ENCODE assay signal across 8 mouse cellular contexts in the genomic region with DNA sequence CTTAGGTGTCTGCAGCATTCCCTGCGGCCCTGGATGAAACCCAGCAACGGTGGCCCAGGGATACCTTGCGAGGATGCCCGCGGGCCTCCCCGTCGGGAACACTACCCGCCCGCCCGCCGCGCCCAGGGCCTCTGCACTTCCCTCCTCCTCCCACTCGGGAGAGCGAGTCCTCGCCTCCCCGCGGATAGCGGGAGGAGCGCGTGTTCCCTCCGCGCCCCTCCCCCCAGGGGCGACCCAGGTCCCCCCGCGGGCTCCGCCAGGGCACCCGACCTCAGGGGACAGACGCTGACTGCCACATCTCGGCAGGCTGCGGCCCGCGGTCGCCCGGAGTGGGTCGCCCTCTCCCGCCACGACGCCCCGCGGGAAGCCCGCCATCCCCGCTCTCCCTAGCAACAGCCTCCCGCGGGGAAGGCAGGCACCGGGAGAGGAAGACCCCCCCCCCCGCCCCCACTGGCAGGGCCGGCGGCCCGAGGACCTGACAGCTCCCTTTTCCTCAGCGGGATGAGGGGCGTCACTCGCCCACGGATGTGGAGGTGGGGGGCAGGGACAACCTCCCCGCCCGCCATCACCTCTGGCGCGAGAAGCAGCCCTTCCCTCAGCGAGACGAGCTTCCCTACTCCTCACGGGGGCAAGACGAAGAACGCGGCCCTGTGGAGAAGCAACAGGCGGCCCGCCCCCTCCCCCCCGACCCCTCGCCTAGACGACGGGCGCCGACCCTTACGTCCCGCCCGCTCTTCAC. TPM values are rescaled to one million over a fixed set of nuclear protein-coding genes. Genes with fewer than 3 reads are reported as not detected.
A peak's percentile ranks its signal among the peaks of the same experiment; 100 is the strongest.
DNase-seq lines count a peak whose midpoint lies in the region; ATAC-seq and TF ChIP-seq lines count a peak whose summit lies in the region.

No protein-coding gene starts in this region.

- H3K27ac ChIP-seq in heart, adult 2 months, result peak overlapping the region; percentile 93
- H3K27ac ChIP-seq in liver, adult 2 months (replicated peaks; ENCODE audit: insufficient read depth, low read depth, low read length), result peak overlapping the region; percentile 50
- peak overlapping the region; percentile 81 for H3K27ac ChIP-seq in stomach, embryonic 15.5 days

- no peaks in the 10 kb centered on the region for H3K9me3 ChIP-seq in stomach, embryonic 15.5 days

- DNase-seq in heart, adult 2 months, result peak; percentile 73 to 75
- DNase-seq in heart, postnatal 4 days, result no peak
- DNase-seq in cerebellum, postnatal 10 days, result peak; percentile 74
- DNase-seq in gastrocnemius, postnatal 14 days, result peak; percentile 59
- peak; percentile 36 to 38 for DNase-seq in kidney, adult 8-10 months
- DNase-seq in liver, adult 2 months (ENCODE audit: extremely low read depth, low read depth, low spot score), result no peak
- peak; percentile 61 for DNase-seq in naive thymus-derived CD4-positive, alpha-beta T cell, adult 2 months (ENCODE audit: low read depth)

- intact Hi-C loops in heart, adult 2 months (cut with DNase I), result loop anchor here (5.0 to 10.0 kb wide), 4 partner anchors 52 to 374 kb away; a partner anchor contains a TSS
- intact Hi-C loops in gastrocnemius, postnatal 14 days (cut with DNase I; ENCODE audit: low total_unique reads), result no loop called here

- no peak for TF ChIP-seq POLR2A in heart, adult 2 months (IDR thresholded peaks at IDR 0.05; ENCODE audit: insufficient read depth, low read depth, low read length)
- no peak for TF ChIP-seq POLR2A in liver, adult 2 months (IDR thresholded peaks at IDR 0.05; ENCODE audit: extremely low read depth, insufficient read depth, low read length)

- H3K9ac ChIP-seq in heart, adult 2 months (ENCODE audit: low read depth, low read length), result peak overlapping the region; percentile 85
- peak overlapping the region; percentile 88 for H3K9ac ChIP-seq in liver, adult 2 months (ENCODE audit: low read depth, low read length)
- peak overlapping the region; percentile 71 for H3K9ac ChIP-seq in stomach, embryonic 15.5 days

- peak; percentile 11; the same call in 1 of the 2 replicates for ATAC-seq in stomach, embryonic 15.5 days (ENCODE audit: insufficient read depth, low FRiP score, low read depth)

- no peak for TF ChIP-seq EP300 in heart, adult 2 months (IDR thresholded peaks at IDR 0.05; ENCODE audit: insufficient read depth, low read depth, low read length)

- no peaks in the 10 kb centered on the region for H3K27me3 ChIP-seq in heart, adult 2 months (ENCODE audit: control insufficient read depth, insufficient read depth, low read length)
- H3K27me3 ChIP-seq in liver, adult 2 months (ENCODE audit: control insufficient read depth, insufficient read depth, low read length), result no peaks in the 10 kb centered on the region
- no peaks in the 10 kb centered on the region for H3K27me3 ChIP-seq in stomach, embryonic 15.5 days (replicated peaks)

- H3K4me3 ChIP-seq in heart, adult 2 months, result peak overlapping the region; percentile 94
- H3K4me3 ChIP-seq in liver, adult 2 months (ENCODE audit: insufficient read depth, low read depth, low read length), result peak overlapping the region; percentile 96
- peak overlapping the region; percentile 92 for H3K4me3 ChIP-seq in stomach, embryonic 15.5 days (replicated peaks)

- WGBS in heart, adult 2 months, result under 1% methylated on average over 67 of the region's 74 CpGs
- under 1% methylated on average over 59 of the region's 74 CpGs for WGBS in liver, adult 2 months
- under 1% methylated on average over 66 of the region's 74 CpGs for WGBS in stomach, embryonic 15.5 days

- H3K4me1 ChIP-seq in heart, adult 2 months (ENCODE audit: control insufficient read depth, insufficient read depth, low read length), result peaks cover 3% of the 10 kb centered on the region
- H3K4me1 ChIP-seq in liver, adult 2 months (ENCODE audit: control insufficient read depth, insufficient read depth, low read length), result peaks cover 12% of the 10 kb centered on the region; the same call in 1 of the 2 replicates
- H3K4me1 ChIP-seq in stomach, embryonic 15.5 days, result peaks cover 12% of the 10 kb centered on the region

- H3K36me3 ChIP-seq in heart, adult 2 months (ENCODE audit: control insufficient read depth, insufficient read depth, low read length), result peaks cover 3% of the 10 kb centered on the region; the same call in 1 of the 2 replicates
- no peaks in the 10 kb centered on the region for H3K36me3 ChIP-seq in liver, adult 2 months (ENCODE audit: control insufficient read depth, insufficient read depth, low read length)
- H3K36me3 ChIP-seq in stomach, embryonic 15.5 days, result no peaks in the 10 kb centered on the region

- no peak for TF ChIP-seq CTCF in heart, adult 2 months (IDR thresholded peaks at IDR 0.05)
- TF ChIP-seq CTCF in liver, adult 2 months (IDR thresholded peaks at IDR 0.05; ENCODE audit: low read depth, low read length), result no peak

- peak overlapping the region; percentile 69 for H3K4me2 ChIP-seq in stomach, embryonic 15.5 days

- H3K79me2 ChIP-seq in heart, adult 2 months (replicated peaks; ENCODE audit: control insufficient read depth, insufficient read depth, low read length), result peaks cover 4% of the 10 kb centered on the region
- peaks cover 21% of the 10 kb centered on the region; the same call in 1 of the 2 replicates for H3K79me2 ChIP-seq in liver, adult 2 months (ENCODE audit: control insufficient read depth, insufficient read depth, low read length)

RNA-seq across cellular contexts. Expression of a gene that starts 0.6 kb away (rescaled TPM):
- total RNA-seq in heart, adult 2 months (2021), result 10 to 100 TPM; 10.2 to 14.2 TPM
- 6.6 and 13.3 TPM in 2 replicates for polyA plus RNA-seq in heart, adult 2 months (2012; rRNA removed)
- 10 to 100 TPM; 22.5 to 24.2 TPM for total RNA-seq in heart, postnatal 4 days (2021)
- 1 to 10 TPM; 5.2 to 7.1 TPM for total RNA-seq in gastrocnemius, postnatal 14 days (2021)
- 13.4 TPM in 2 replicates for total RNA-seq in liver, adult 2 months (2014; rRNA removed)
- 7.3 and 10.0 TPM in 2 replicates for polyA plus RNA-seq in liver, adult 2 months (2012; rRNA removed)
- 13.1 and 14.1 TPM in 2 replicates for polyA plus RNA-seq in stomach, embryonic 15.5 days (2015; fragmentation: Nextera tagmentation; extraction: Ambion mirVana)

RNA-seq across cellular contexts. Expression of a gene that starts 0.6 kb away (rescaled TPM):
- total RNA-seq in heart, adult 2 months (2021), result 10 to 100 TPM; 26.3 to 29.7 TPM
- 10.4 and 18.4 TPM in 2 replicates for polyA plus RNA-seq in heart, adult 2 months (2012; rRNA removed)
- 10 to 100 TPM; 44.7 to 45.0 TPM for total RNA-seq in heart, postnatal 4 days (2021)
- total RNA-seq in gastrocnemius, postnatal 14 days (2021), result 10 to 100 TPM; 38.6 to 38.9 TPM
- total RNA-seq in liver, adult 2 months (2014; rRNA removed), result 17.2 and 18.5 TPM in 2 replicates
- polyA plus RNA-seq in liver, adult 2 months (2012; rRNA removed), result 10.7 and 15.3 TPM in 2 replicates
- 72.3 and 80.0 TPM in 2 replicates for polyA plus RNA-seq in stomach, embryonic 15.5 days (2015; fragmentation: Nextera tagmentation; extraction: Ambion mirVana)

RNA-seq across cellular contexts. Expression of a gene that starts 52.2 kb away (rescaled TPM):
- total RNA-seq in heart, adult 2 months (2021), result 100 to 1,000 TPM; 338 to 388 TPM
- polyA plus RNA-seq in heart, adult 2 months (2012; rRNA removed), result 197 and 335 TPM in 2 replicates
- total RNA-seq in heart, postnatal 4 days (2021), result 100 to 1,000 TPM; 101 to 105 TPM
- total RNA-seq in gastrocnemius, postnatal 14 days (2021), result 10 to 100 TPM; 28.4 to 53.2 TPM
- total RNA-seq in liver, adult 2 months (2014; rRNA removed), result 0.54 and 0.83 TPM in 2 replicates
- polyA plus RNA-seq in liver, adult 2 months (2012; rRNA removed), result 0.17 and 0.87 TPM in 2 replicates
- 2.7 and 2.8 TPM in 2 replicates for polyA plus RNA-seq in stomach, embryonic 15.5 days (2015; fragmentation: Nextera tagmentation; extraction: Ambion mirVana)

Comparison
In these comparisons a context has a peak if more than half of its experiments do, and no peak if none do; other contexts are left out.
1. DNase-seq: peak in heart, adult 2 months (2 of 2), cerebellum, postnatal 10 days (2 of 2), gastrocnemius, postnatal 14 days (single experiment), kidney, adult 8-10 months (2 of 2) and naive thymus-derived CD4-positive, alpha-beta T cell, adult 2 months (single experiment); none in heart, postnatal 4 days (single experiment) and liver, adult 2 months (single experiment).
2. RNA of a gene that starts 52.2 kb away (total RNA-seq): 338 to 388 TPM in heart, adult 2 months, 101 to 105 TPM in heart, postnatal 4 days and 28.4 to 53.2 TPM in gastrocnemius, postnatal 14 days; 0.54 to 0.83 TPM in liver, adult 2 months; every median in the first group is over 10 times any median in the second.
3. Peak in every context shown above with its lines, with median percentiles within 50 percentile points of each other: H3K27ac ChIP-seq, H3K4me3 ChIP-seq and H3K9ac ChIP-seq.